Mouse (Mus musculus) stomach, embryonic 16.5 days (tissue): Measurements from ENCODE around the gene Krt7. TPM values are rescaled to one million over a fixed set of nuclear protein-coding genes. Genes with fewer than 3 reads are reported as not detected.
A peak's percentile ranks its signal among the peaks of the same experiment; 100 is the strongest.

ENCODE experiments used
- ATAC-seq: fragments of 200-750 bp; cut with Nextera tagmentation; 2 replicates; pipeline ENCODE4 v1.8.0; 2017; ENCODE audit warnings: moderate number of reproducible peaks, moderate TSS enrichment; ENCODE audit not compliant: insufficient read depth, low FRiP score
- H3K27ac ChIP-seq: fragments of 300-500 bp; sonication (generic); 2 replicates; pipeline ENCODE4 v1.5.1; 2014; ENCODE audit warnings: low read length
- H3K27me3 ChIP-seq: fragments of 300-500 bp; sonication (generic); 2 replicates; pipeline ENCODE4 v1.6.1; 2014; ENCODE audit warnings: low read length, control low read depth, mixed read lengths; ENCODE audit not compliant: control insufficient read depth, insufficient read depth
- H3K36me3 ChIP-seq: fragments of 300-500 bp; sonication (generic); 2 replicates; pipeline ENCODE4 v1.6.1; 2014; ENCODE audit warnings: low read length; ENCODE audit not compliant: control insufficient read depth, insufficient read depth
- H3K4me1 ChIP-seq: fragments of 300-500 bp; sonication (generic); 2 replicates; pipeline ENCODE4 v1.6.1; 2014; ENCODE audit warnings: low read length, control low read depth, mixed read lengths; ENCODE audit not compliant: control insufficient read depth, insufficient read depth
- H3K4me2 ChIP-seq: fragments of 300-500 bp; sonication (generic); 2 replicates; pipeline ENCODE4 v1.6.1; 2014; ENCODE audit warnings: low read depth, low read length, mixed read lengths
- H3K4me3 ChIP-seq: fragments of 300-500 bp; sonication (generic); replicated peaks from 2 replicates; pipeline ENCODE4 v1.5.1; 2014; ENCODE audit warnings: mild to moderate bottlenecking, low read length
- H3K9ac ChIP-seq: fragments of 300-500 bp; sonication (generic); 2 replicates; pipeline ENCODE4 v1.6.1; 2014; ENCODE audit warnings: low read length
- H3K9me3 ChIP-seq: fragments of 300-500 bp; sonication (generic); replicated peaks from 2 replicates; pipeline ENCODE4 v1.6.1; 2016; ENCODE audit warnings: low read length, control low read depth; ENCODE audit not compliant: control insufficient read depth
- WGBS: fragments of 180-500 bp; shearing (Covaris S2); extraction: QIAGEN DNeasy Blood & Tissue Kit; methylation state at CpG from one replicate; pipeline ENCODE4 v1.1.7; 2014; 5-methylcytosine and 5-hydroxymethylcytosine counted together
- polyA plus RNA-seq: library from polyadenylated mRNA; unstranded; fragments of >200 nt; fragmentation: Nextera tagmentation; extraction: Ambion mirVana; gene quantifications from 2 replicates; pipeline ENCODE4 v1.2.1, GENCODE M21; 2015

Krt7 gene
- polyA plus RNA-seq, 1 experiment from 2014 or later, result 378 TPM

DNA sequence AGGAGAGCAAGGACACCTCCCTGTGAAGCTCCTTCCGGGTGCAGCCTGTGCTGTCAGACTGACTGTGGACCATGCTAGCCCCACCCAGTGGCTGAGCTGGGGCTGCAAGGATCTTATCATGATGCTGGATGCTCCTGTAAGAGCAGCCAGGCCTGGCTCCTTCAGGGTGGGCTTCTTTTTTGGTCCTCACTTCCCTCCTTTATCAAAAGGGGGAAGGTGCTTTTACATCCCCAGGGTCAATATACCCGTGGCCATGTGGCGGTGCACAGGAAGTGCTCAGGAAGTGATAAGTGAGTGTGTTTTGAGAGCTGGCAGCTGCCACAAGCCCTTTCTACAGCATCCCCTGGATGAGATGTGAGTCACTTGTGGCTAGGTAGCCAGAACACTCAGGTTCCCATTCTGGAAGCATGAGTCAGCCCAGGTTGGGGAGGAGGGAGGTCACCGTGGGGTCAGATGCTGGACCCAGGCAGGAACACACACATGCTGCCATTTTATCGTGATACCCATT, 22.8 kb upstream of the Krt7 start:
- Histone ChIP-seq H3K4me2 (no peak overlapping the region), H3K4me1 (peaks cover 15% of the 10 kb centered on the region; the same call in 1 of the 2 replicates), H3K27ac (peak overlapping the region; percentile 73), H3K9me3 (no peaks in the 10 kb centered on the region), H3K4me3 (no peak overlapping the region), H3K36me3 (no peaks in the 10 kb centered on the region), H3K9ac (no peak overlapping the region), H3K27me3 (no peaks in the 10 kb centered on the region)
- ATAC-seq, result no peak; the same call in 1 of the 2 replicates
- 28% methylated on average over 5 of the region's 5 CpGs for WGBS

DNA sequence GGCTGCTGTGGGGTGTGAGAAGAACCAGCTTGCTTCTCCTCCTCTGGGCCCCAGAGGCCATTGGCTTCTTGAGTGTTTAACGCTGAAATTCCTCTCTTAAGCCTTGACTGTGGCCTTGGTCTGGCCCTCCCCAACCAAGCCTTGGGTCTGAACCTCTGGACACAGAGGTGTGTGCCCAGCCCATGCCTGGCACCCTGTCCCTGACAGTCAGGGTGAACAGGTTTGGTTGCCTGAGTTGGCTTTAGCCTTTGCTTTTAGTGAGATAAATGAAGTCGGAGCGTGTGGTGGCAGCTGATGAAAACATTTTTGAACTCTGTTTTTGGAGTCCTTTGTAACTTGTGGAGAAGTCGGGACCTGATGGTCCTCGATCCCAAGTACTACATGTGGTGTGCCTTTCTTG, 20.6 kb upstream of the Krt7 start:
- Histone ChIP-seq H3K4me1 (peaks cover 15% of the 10 kb centered on the region; the same call in 1 of the 2 replicates), H3K36me3 (no peaks in the 10 kb centered on the region), H3K9ac (no peak overlapping the region), H3K4me2 (no peak overlapping the region), H3K9me3 (no peaks in the 10 kb centered on the region), H3K4me3 (no peak overlapping the region), H3K27ac (peak overlapping the region; percentile 62; the same call in 1 of the 2 replicates), H3K27me3 (no peaks in the 10 kb centered on the region)
- WGBS, result 65% methylated on average over 5 of the region's 5 CpGs
- ATAC-seq, result no peak

DNA sequence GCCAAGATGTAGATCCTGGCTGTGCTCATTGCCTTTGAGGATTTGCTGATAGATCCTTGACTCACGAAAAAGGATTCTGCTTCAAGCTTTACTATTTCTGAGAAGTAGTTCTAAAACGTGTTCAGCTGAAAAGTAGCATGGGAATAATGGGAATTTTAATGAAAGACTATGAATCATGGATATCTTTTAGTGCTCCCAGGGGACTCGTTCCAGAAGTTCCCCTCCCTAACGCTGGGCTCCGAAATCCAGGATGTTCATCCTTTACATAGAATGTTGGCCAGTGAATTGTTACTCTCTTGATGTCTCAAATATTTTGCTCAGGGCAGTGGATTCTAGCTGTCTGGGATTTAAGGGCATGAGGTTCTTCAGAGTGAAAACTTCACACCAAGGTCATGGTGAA, 18.6 kb upstream of the Krt7 start:
- WGBS, result 75% methylated on average over 5 of the region's 5 CpGs
- no peak for ATAC-seq
- H3K36me3 ChIP-seq, result no peaks in the 10 kb centered on the region

DNA sequence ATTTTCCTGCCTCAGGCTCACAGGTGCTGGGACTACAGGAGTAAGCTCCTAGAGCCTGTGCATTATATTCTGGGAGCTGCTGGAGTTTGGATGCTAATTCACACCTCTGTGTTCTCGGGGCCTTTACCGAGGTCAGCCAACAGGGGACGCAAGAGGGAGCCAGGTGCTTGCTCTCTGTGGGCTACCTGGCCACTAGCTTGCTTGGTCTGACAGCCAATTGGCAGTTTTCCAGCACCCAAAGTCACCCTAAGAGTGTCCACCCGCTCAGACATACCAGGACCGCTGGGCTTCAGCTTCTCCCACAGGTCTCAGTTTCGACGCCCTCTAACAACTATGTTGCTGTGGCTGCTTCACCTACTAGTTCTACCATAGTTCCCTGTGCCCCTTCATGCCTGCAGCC, 15.9 kb upstream of the Krt7 start:
- peaks cover 3% of the 10 kb centered on the region; the same call in 1 of the 2 replicates for H3K4me1 ChIP-seq
- 62% methylated on average over 7 of the region's 7 CpGs for WGBS
- no peak for ATAC-seq

More for the DNA sequence above, 18.6 kb upstream of the Krt7 start:
- Histone ChIP-seq H3K27me3 (no peaks in the 10 kb centered on the region), H3K4me2 (no peak overlapping the region), H3K4me3 (no peak overlapping the region), H3K9ac (no peak overlapping the region), H3K9me3 (no peaks in the 10 kb centered on the region), H3K4me1 (peaks cover 11% of the 10 kb centered on the region; the same call in 1 of the 2 replicates), H3K27ac (no peak overlapping the region)

DNA sequence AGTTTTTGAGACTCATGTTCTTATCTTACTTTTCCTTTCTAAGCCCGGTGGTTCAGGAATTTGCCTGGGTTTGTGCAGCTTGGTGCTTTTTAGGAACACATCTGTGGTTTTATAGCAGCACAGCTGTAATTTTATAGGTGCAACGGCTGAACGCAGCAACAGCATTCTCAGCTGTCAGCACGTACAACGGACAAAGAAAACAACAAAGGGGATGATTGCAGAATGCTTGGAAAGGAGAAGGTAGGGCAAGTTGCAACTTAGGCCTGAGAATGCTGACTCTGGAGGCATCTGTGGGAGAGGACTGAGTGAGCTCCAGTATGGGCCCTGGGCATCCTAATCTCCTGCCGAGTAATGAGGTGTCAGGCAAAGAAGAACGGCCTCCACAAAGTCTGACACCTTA, 14.4 kb upstream of the Krt7 start:
- Histone ChIP-seq H3K9me3 (no peaks in the 10 kb centered on the region), H3K4me2 (no peak overlapping the region), H3K9ac (no peak overlapping the region), H3K4me1 (no peaks in the 10 kb centered on the region), H3K4me3 (no peak overlapping the region), H3K36me3 (no peaks in the 10 kb centered on the region), H3K27ac (no peak overlapping the region), H3K27me3 (no peaks in the 10 kb centered on the region)
- WGBS, result 50% methylated on average over 7 of the region's 7 CpGs
- ATAC-seq, result no peak

More for the DNA sequence above, 15.9 kb upstream of the Krt7 start:
- H3K27me3 ChIP-seq, result no peaks in the 10 kb centered on the region
- no peaks in the 10 kb centered on the region for H3K9me3 ChIP-seq
- no peaks in the 10 kb centered on the region for H3K36me3 ChIP-seq
- H3K9ac ChIP-seq, result no peak overlapping the region
- no peak overlapping the region for H3K4me2 ChIP-seq
- H3K27ac ChIP-seq, result no peak overlapping the region
- no peak overlapping the region for H3K4me3 ChIP-seq

DNA sequence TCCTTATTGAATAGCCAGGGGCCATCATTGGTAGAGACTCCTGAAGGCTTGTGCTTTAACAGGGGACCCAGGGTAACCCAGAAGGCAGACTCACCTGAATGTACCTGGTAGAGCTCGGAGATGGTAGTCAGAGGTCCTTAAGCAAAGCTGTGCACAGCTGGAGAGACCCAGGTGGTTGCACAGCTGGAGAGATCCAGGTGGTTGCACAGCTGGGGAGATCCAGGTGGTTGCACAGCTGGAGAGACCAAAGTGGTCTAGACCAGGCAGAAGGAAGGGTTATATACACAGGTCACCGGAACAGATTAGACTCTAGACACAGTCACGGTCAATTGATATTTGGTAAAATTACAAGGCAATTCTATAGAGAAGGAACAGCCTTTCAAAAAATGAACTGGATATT, 13.9 kb upstream of the Krt7 start:
- H3K36me3 ChIP-seq, result no peaks in the 10 kb centered on the region
- no peak for ATAC-seq
- no peak overlapping the region for H3K27ac ChIP-seq
- WGBS, result 63% methylated on average over 3 of the region's 3 CpGs
- no peak overlapping the region for H3K4me2 ChIP-seq
- no peak overlapping the region for H3K4me3 ChIP-seq
- H3K9ac ChIP-seq, result no peak overlapping the region
- H3K9me3 ChIP-seq, result no peaks in the 10 kb centered on the region
- no peaks in the 10 kb centered on the region for H3K27me3 ChIP-seq
- H3K4me1 ChIP-seq, result no peaks in the 10 kb centered on the region

DNA sequence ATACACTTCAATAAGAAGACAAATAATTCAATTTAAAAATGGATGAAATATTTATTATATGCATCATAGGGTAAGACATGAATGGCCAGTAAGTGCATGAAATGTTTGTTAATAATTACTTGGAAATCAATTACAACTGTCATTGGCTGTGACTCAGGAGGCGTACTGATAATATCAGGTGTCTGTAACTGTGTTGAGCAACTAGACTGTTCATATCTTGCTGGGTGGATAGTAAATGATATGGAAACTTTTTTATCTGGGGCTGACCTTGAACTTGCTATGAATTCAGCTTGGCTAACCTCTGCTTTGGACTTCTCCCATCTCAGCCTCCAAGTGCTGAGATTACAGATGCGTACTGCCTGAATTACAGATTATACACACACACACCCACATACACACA, 13.2 kb upstream of the Krt7 start:
- Histone ChIP-seq H3K27me3 (no peaks in the 10 kb centered on the region), H3K27ac (no peak overlapping the region), H3K9ac (no peak overlapping the region), H3K4me3 (no peak overlapping the region), H3K36me3 (no peaks in the 10 kb centered on the region), H3K4me2 (no peak overlapping the region), H3K4me1 (peaks cover 4% of the 10 kb centered on the region; the same call in 1 of the 2 replicates), H3K9me3 (no peaks in the 10 kb centered on the region)
- 79% methylated on average over 2 of the region's 2 CpGs for WGBS
- no peak for ATAC-seq

DNA sequence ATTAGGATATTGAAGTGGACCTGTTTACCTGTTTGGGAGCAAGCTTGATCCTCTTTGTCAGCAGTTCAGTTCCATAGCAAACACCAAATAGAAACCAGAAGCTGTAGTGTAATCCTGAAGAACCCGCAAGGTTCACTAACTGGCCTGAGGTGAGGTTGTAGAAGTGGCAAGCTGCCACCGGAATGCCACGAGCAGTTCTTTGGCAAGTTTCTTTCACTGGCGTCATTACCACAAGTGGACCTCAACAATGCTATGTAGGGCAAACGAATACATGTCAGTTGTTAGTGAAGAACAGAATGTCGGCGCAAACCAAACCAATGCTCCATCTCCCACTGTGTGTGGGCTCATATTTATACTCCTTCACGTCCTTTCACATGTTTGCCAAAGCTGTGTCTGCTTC, 12.6 kb upstream of the Krt7 start:
- ATAC-seq, result no peak
- H3K27me3 ChIP-seq, result no peaks in the 10 kb centered on the region
- no peaks in the 10 kb centered on the region for H3K9me3 ChIP-seq
- H3K4me3 ChIP-seq, result no peak overlapping the region
- WGBS, result 83% methylated on average over 8 of the region's 8 CpGs
- H3K4me2 ChIP-seq, result no peak overlapping the region
- H3K36me3 ChIP-seq, result no peaks in the 10 kb centered on the region
- no peak overlapping the region for H3K27ac ChIP-seq
- peaks cover 4% of the 10 kb centered on the region; the same call in 1 of the 2 replicates for H3K4me1 ChIP-seq
- H3K9ac ChIP-seq, result no peak overlapping the region

DNA sequence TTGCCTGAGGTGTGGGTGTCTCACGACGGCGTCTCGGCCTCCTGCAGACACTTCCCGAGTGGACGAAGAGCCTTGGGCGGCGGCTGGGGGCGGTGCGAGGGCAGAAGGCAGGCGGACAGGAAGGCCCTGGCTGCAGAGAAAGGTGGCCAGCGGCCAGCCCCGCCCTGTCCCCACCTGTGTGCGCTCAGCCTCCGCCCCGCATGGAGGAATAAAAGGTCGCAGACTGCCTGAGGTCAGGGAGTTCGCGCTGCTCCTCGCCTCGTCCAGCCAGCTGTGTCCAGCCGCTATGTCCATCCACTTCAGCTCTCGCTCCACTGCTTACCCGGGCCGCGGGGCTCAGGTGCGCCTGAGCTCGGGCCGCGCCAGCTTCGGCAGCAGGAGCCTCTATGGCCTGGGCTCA, 1.3 kb downstream of the Krt7 start:
- Histone ChIP-seq H3K9ac (peak overlapping the region; percentile 80), H3K27ac (peak overlapping the region; percentile 87), H3K9me3 (no peaks in the 10 kb centered on the region), H3K36me3 (no peaks in the 10 kb centered on the region), H3K4me1 (0 out of 2 replicates have a peak, but pooled peaks cover 5% of the 10 kb centered on the region), H3K27me3 (peaks cover 10% of the 10 kb centered on the region), H3K4me3 (peak overlapping the region; percentile 49), H3K4me2 (peak overlapping the region; percentile 52)
- peak; percentile 72; the same call in 1 of the 2 replicates for ATAC-seq
- WGBS, result 16% methylated on average over 31 of the region's 31 CpGs
